Mouse (Mus musculus): ENCODE data around the gene Gpi1.

DNA sequence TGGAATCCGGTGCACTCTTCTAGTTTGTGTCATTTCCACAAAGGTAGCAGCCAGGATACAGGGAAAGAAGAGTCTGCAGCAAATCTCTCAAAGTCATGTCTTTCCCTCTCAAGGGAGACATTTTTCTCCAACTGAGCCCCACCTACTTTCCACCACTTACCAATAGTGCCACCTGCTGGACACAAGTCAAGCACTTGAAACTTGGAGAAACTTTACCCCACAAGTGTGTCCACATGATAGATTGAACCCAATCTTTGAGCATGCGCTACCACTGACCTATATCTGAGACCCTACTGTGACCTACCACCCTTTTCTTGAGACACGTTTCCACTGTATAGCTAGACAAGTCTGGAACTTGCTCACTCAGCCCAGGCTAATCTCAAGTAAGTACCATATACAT is 31.8 kb downstream of the Gpi1 start:
- TF ChIP-seq CTCF (IDR thresholded peaks at IDR 0.05; ENCODE audit: low read depth, low read length) (no peak), EP300 (IDR thresholded peaks at IDR 0.05; ENCODE audit: insufficient read depth, low read depth, low read length) (no peak), POLR2A (IDR thresholded peaks at IDR 0.05; ENCODE audit: insufficient read depth, low read length) (no peak)

Measured in ES-Bruce4 (cell line).